Mouse (Mus musculus): ENCODE data around the gene C1ql1.
A peak's percentile ranks its signal among the peaks of the same experiment; 100 is the strongest.

Gene C1ql1

GRCm38 (mm10) chr11:102958431-102958830, 11.9 kb upstream of the C1ql1 start:
- no peak for DNase-seq (ENCODE audit: low spot score in 2 of 2)

- no peak for DNase-seq (ENCODE audit: low spot score in 2 of 2)
Measured at GRCm38 (mm10) chr11:102957692-102958091, 11.2 kb upstream of the C1ql1 start.

GRCm38 (mm10) chr11:102956962-102957614, 10.6 kb upstream of the C1ql1 start:
- peak in 1 of 2 experiments; percentile 33 for DNase-seq (ENCODE audit: low spot score in 2 of 2)

GRCm38 (mm10) chr11:102952922-102953321, 6.4 kb upstream of the C1ql1 start:
- no peak for DNase-seq (ENCODE audit: low spot score in 2 of 2)

GRCm38 (mm10) chr11:102948043-102948961, 1.8 kb upstream of the C1ql1 start:
- DNase-seq (ENCODE audit: low spot score in 2 of 2) = no peak

GRCm38 (mm10) chr11:102946992-102947343, 480 bp upstream of the C1ql1 start:
- DNase-seq (ENCODE audit: low spot score in 2 of 2) = no peak

GRCm38 (mm10) chr11:102945306-102946264, 903 bp downstream of the C1ql1 start:
- DNase-seq (ENCODE audit: low spot score in 2 of 2) = no peak

- DNase-seq (ENCODE audit: low spot score in 2 of 2) = no peak
Measured at GRCm38 (mm10) chr11:102941236-102941635, 5.3 kb downstream of the C1ql1 start.

GRCm38 (mm10) chr11:102939024-102939675, 7.3 kb downstream of the C1ql1 start:
- DNase-seq (ENCODE audit: low spot score in 2 of 2) = no peak

GRCm38 (mm10) chr11:102937529-102938182, 8.8 kb downstream of the C1ql1 start:
- no peak for DNase-seq (ENCODE audit: low spot score in 2 of 2)

- DNase-seq (ENCODE audit: low spot score in 2 of 2) = no peak
Measured at GRCm38 (mm10) chr11:102936272-102936671, 10.2 kb downstream of the C1ql1 start.

- DNase-seq (ENCODE audit: low spot score in 2 of 2) = no peak
Measured at GRCm38 (mm10) chr11:102930672-102931071, 15.8 kb downstream of the C1ql1 start.

- DNase-seq (ENCODE audit: low spot score in 2 of 2) = no peak
Measured at GRCm38 (mm10) chr11:102925351-102925717, 21.2 kb downstream of the C1ql1 start.

GRCm38 (mm10) chr11:102924557-102925350, 21.7 kb downstream of the C1ql1 start, which contains the start of gene Kif18b:
Kif18b (minus strand) TSS chr11:102925124.
- peak; percentile 85 to 88 for DNase-seq (ENCODE audit: low spot score in 2 of 2)

- no peak for DNase-seq (ENCODE audit: low spot score in 2 of 2)
Measured at GRCm38 (mm10) chr11:102921491-102921890, 25.0 kb downstream of the C1ql1 start.

GRCm38 (mm10) chr11:102918077-102918476, 28.4 kb downstream of the C1ql1 start:
- no peak for DNase-seq (ENCODE audit: low spot score in 2 of 2)

GRCm38 (mm10) chr11:102915380-102915779, 31.1 kb downstream of the C1ql1 start:
- no peak for DNase-seq (ENCODE audit: low spot score in 2 of 2)

GRCm38 (mm10) chr11:102911376-102911775, 35.1 kb downstream of the C1ql1 start:
- DNase-seq (ENCODE audit: low spot score in 2 of 2) = no peak

GRCm38 (mm10) chr11:102903654-102904053, 42.8 kb downstream of the C1ql1 start:
- no peak for DNase-seq (ENCODE audit: low spot score in 2 of 2)

GRCm38 (mm10) chr11:102902107-102902506, 44.4 kb downstream of the C1ql1 start:
- no peak for DNase-seq (ENCODE audit: low spot score in 2 of 2)
